Mouse (Mus musculus) hindbrain, embryonic 11.5 days (tissue): Measurements from ENCODE around the gene Akt2. TPM values are rescaled to one million over a fixed set of nuclear protein-coding genes. Genes with fewer than 3 reads are reported as not detected.

Source experiments
- ATAC-seq: fragments of 200-750 bp; cut with Nextera tagmentation; 2 replicates; pipeline ENCODE4 v1.8.0; 2017; ENCODE audit warnings: mild to moderate bottlenecking, moderate TSS enrichment, moderate library complexity; ENCODE audit not compliant: low FRiP score
- DNase-seq: peaks from one replicate; pipeline ENCODE4 v3.0.0-alpha.2; 2015; ENCODE audit warnings: low spot score
- H3K27ac ChIP-seq: fragments of 300-500 bp; sonication (generic); 2 replicates; pipeline ENCODE4 v1.5.1; 2014; ENCODE audit warnings: mild to moderate bottlenecking, low read depth, low read length
- H3K27me3 ChIP-seq: fragments of 300-500 bp; sonication (generic); 2 replicates; pipeline ENCODE4 v1.6.1; 2014; ENCODE audit warnings: mild to moderate bottlenecking, low read length, moderate library complexity, mixed read lengths; ENCODE audit not compliant: control insufficient read depth, insufficient read depth
- H3K36me3 ChIP-seq: fragments of 300-500 bp; sonication (generic); 2 replicates; pipeline ENCODE4 v1.6.1; 2014; ENCODE audit warnings: mild to moderate bottlenecking, low read length, moderate library complexity, mixed read lengths; ENCODE audit not compliant: control insufficient read depth, insufficient read depth
- H3K4me1 ChIP-seq: fragments of 300-500 bp; sonication (generic); replicated peaks from 2 replicates; pipeline ENCODE4 v1.6.1; 2014; ENCODE audit warnings: low read length, mixed read lengths; ENCODE audit not compliant: control insufficient read depth, insufficient read depth
- H3K4me2 ChIP-seq: fragments of 300-500 bp; sonication (generic); replicated peaks from 2 replicates; pipeline ENCODE4 v1.6.1; 2014; ENCODE audit warnings: mild to moderate bottlenecking, low read depth, low read length
- H3K4me3 ChIP-seq: fragments of 300-500 bp; sonication (generic); 2 replicates; pipeline ENCODE4 v1.5.1; 2014; ENCODE audit warnings: low read depth, low read length
- H3K9ac ChIP-seq: fragments of 300-500 bp; sonication (generic); 2 replicates; pipeline ENCODE4 v1.6.1; 2014; ENCODE audit warnings: low read depth, low read length
- H3K9me3 ChIP-seq: fragments of 300-500 bp; sonication (generic); 2 replicates; pipeline ENCODE4 v1.6.1; 2016; ENCODE audit warnings: low read length; ENCODE audit not compliant: control insufficient read depth
- WGBS: fragments of 180-500 bp; shearing (Covaris S2); extraction: QIAGEN DNeasy Blood & Tissue Kit; methylation state at CpG from one replicate; pipeline ENCODE4 v1.1.7; 2014; 5-methylcytosine and 5-hydroxymethylcytosine counted together
- polyA plus RNA-seq: library from polyadenylated mRNA; unstranded; fragments of >200 nt; fragmentation: Nextera tagmentation; extraction: Ambion mirVana; gene quantifications from 2 replicates; pipeline ENCODE4 v1.2.1, GENCODE M21; 2014

The Akt2 gene
- polyA plus RNA-seq, 1 experiment from 2014 or later, result 67.5 TPM

- ATAC-seq (no peak), DNase-seq (peak; percentile 28)
- Histone ChIP-seq H3K27me3 (no peaks in the 10 kb centered on the region), H3K4me1 (no peaks in the 10 kb centered on the region), H3K4me3 (peak overlapping the region; percentile 38), H3K9ac (peak overlapping the region; percentile 60), H3K27ac (peak overlapping the region; percentile 37; the same call in 1 of the 2 replicates), H3K4me2 (peak overlapping the region; percentile 57), H3K9me3 (no peaks in the 10 kb centered on the region), H3K36me3 (no peaks in the 10 kb centered on the region)
- WGBS, result 41% methylated on average over 14 of the region's 14 CpGs
Observed at GRCm38 (mm10) chr7:27688246-27688788, 97.0 kb downstream of the Akt2 start.

- WGBS, result 2% methylated on average over 19 of the region's 19 CpGs
- no peaks in the 10 kb centered on the region for H3K9me3 ChIP-seq
- ATAC-seq (peak; percentile 98), DNase-seq (peak; percentile 89)
- peak within 1 kb of the TSS; percentile 60 for H3K9ac ChIP-seq
- H3K4me2 ChIP-seq, result peak within 1 kb of the TSS; percentile 57
- peak within 1 kb of the TSS; percentile 38 for H3K4me3 ChIP-seq
- H3K27me3 ChIP-seq, result no peaks in the 10 kb centered on the region
- peak within 1 kb of the TSS; percentile 37; the same call in 1 of the 2 replicates for H3K27ac ChIP-seq
- H3K36me3 ChIP-seq, result no peaks in the 10 kb centered on the region
- no peaks in the 10 kb centered on the region for H3K4me1 ChIP-seq
Observed at GRCm38 (mm10) chr7:27688815-27689612, 97.7 kb downstream of the Akt2 start, which contains the start of gene Zfp607b. Gene Zfp607b, plus strand, starts transcription at chr7:27689340.

Other genes with a start within 250 kb of the Akt2 start
- 51.5 and 56.7 TPM in 2 replicates for gene Shkbp1, start 235.5 kb upstream of the Akt2 start, polyA plus RNA-seq
- 0.33 and 0.57 TPM in 2 replicates for gene Gm20479, start 234.1 kb upstream of the Akt2 start, polyA plus RNA-seq
- 0.20 and 0.57 TPM in 2 replicates for gene Sptbn4, start 143.9 kb upstream of the Akt2 start, polyA plus RNA-seq
- gene Blvrb, start 143.6 kb upstream of the Akt2 start, polyA plus RNA-seq, result 34.8 and 35.4 TPM in 2 replicates
- 20.7 and 22.2 TPM in 2 replicates for gene Sertad3, start 117.8 kb upstream of the Akt2 start, polyA plus RNA-seq
- 18.4 and 21.0 TPM in 2 replicates for gene Sertad1, start 104.6 kb upstream of the Akt2 start, polyA plus RNA-seq
- gene Prx, start 92.2 kb upstream of the Akt2 start, polyA plus RNA-seq, result 0.53 and 1.0 TPM in 2 replicates
- 0.21 and 0.96 TPM in 2 replicates for gene Hipk4, start 68.3 kb upstream of the Akt2 start, polyA plus RNA-seq
- 72.1 and 72.9 TPM in 2 replicates for gene Pld3, start 38.3 kb upstream of the Akt2 start, polyA plus RNA-seq
- 22.4 and 24.5 TPM in 2 replicates for gene 2310022A10Rik, start 38.3 kb upstream of the Akt2 start, polyA plus RNA-seq
- gene Ttc9b, start 62.4 kb downstream of the Akt2 start, polyA plus RNA-seq, result 11.2 and 13.4 TPM in 2 replicates
- gene Map3k10, start 83.0 kb downstream of the Akt2 start, polyA plus RNA-seq, result 6.2 and 8.8 TPM in 2 replicates
- 7.3 and 8.5 TPM in 2 replicates for gene Zfp607b, start 97.8 kb downstream of the Akt2 start, polyA plus RNA-seq
- 90.6 and 93.9 TPM in 2 replicates for gene Zfp60, start 139.8 kb downstream of the Akt2 start, polyA plus RNA-seq
- gene Zfp626, start 215.6 kb downstream of the Akt2 start, polyA plus RNA-seq, result 2.4 and 2.6 TPM in 2 replicates
- gene Zfp59, start 247.1 kb downstream of the Akt2 start, polyA plus RNA-seq, result 12.5 and 12.9 TPM in 2 replicates